Mouse (Mus musculus) adrenal gland, postnatal 25 days (tissue): Measurements from ENCODE around the gene 1700013G24Rik. TPM values are rescaled to one million over a fixed set of nuclear protein-coding genes. Genes with fewer than 3 reads are reported as not detected.

Experiments
- DNase-seq: peaks from one replicate; pipeline ENCODE4 v3.0.0; 2021; ENCODE audit warnings: mixed read lengths
- total RNA-seq: library from RNA; stranded (reverse); gene quantifications from 2 replicates; pipeline ENCODE4 v1.2.3, GENCODE M21; 2021

1700013G24Rik gene
- total RNA-seq, 1 experiment from 2014 or later: not detected

DNA sequence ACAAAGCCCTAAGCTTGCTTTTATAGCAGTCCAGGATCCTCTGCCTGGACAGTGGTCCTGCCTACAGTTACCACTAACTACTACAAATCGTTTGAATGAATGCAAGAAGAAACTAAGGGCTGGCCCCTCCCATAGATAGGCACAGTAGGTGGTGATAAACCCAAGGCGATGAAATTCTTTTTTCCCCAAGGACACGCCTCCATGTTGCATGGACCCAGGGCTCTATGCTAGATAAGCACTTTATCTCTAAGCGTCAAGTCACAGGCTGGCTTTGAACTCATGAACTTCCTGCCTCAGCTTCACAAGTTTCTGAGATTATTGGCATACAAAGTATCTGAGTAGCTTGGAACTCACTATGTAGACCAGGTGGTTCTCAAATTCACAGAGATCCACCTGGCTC is 4.2 kb downstream of the 1700013G24Rik start:
- no peak for DNase-seq

DNA sequence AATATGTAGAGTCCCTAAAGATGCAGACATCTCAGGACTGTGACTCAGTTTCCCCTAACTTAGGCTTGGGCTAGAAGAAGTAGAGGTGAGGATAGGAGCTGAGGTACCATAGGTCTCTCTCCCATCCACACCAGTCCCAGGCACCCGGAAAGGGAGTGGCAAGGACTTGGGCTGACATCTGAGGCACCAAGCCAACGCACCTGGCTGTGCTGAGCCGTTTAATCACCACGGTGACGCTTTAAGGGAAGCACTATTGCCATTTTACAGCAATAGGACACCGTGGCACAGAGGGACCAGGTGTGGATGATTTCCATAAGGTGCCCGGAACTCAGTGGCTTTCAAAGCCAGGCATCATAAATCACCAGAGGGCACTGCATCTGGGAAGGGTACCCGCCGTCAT is 5.2 kb downstream of the 1700013G24Rik start:
- DNase-seq: no peak

GRCm38 (mm10) chr4:137458861-137459260 is 5.8 kb downstream of the 1700013G24Rik start:
- DNase-seq: no peak

- no peak for DNase-seq
Measured at GRCm38 (mm10) chr4:137460676-137461075, 7.6 kb downstream of the 1700013G24Rik start.

DNA sequence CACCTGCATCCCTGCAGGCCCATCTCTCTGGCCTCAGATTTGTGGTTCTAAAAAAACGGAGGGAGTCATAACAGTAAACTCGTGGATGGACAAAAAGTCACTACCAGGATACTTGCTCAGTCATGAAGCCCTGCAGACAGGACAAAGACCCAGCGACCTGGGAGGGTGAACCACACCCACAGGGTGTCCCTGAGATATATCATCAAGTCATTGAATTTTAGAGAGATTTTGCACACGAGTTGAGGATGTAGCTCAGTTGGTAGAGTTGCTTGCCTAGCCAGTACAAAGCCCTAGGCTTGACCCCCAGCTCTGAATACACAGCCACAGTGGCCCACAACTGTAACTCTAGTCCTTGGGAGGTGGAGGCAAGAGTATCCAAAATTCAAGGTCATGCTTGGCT is 8.1 kb downstream of the 1700013G24Rik start:
- DNase-seq: no peak

- no peak for DNase-seq
Measured at GRCm38 (mm10) chr4:137461981-137462690, 9.1 kb downstream of the 1700013G24Rik start.

DNA sequence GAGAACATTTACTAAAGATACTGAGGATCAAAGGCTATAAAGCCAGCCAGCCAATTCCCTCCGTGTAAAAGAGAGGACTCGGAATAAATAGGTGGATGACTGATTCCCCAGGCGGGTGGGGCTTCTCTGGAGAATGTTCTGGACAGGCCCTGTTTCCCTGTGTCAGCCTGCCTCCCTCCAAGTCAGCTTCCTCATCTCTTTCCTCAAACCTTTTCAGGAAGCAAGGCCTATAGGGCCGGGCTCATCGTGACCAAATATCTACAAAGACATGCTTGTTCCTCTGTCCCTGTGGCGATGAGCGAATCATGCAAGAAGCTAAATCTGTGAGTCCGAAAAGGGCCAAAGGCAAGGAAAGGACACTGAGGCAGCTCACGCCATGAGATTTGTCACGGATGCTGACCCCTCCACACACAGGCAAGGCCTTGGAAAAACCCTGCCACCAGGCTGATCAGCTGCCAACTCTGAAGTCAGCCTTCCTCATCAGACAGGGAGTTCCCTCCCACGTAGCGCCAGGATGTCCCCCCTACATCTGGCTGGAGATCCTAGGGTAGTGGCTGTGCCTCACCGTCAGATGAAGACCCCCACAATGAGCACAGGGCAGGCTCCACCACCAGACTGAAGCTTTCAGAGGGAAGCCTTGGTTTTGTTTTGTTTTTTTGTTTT is 12.2 kb downstream of the 1700013G24Rik start:
- DNase-seq: no peak

DNA sequence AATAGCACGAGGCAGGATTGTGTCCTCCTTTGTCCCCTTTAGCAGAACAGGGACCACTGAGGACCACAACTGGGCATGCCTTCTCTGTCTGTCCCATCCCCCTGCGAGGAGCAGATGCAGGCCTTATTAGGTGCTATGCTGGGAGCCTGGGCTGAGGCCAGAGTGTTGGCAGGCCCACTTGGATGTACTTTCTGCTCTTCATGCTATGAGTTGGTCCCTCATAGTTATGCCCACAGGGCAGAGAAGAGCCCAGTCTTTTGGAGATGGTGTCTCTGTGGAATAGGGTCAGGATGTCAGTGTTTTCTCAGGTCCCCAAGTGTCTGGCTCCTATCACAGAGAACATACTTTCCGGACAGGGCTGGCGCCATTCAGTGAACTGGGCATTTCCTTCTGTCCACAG is 13.9 kb downstream of the 1700013G24Rik start:
- DNase-seq: no peak

GRCm38 (mm10) chr4:137467525-137467924 is 14.4 kb downstream of the 1700013G24Rik start:
- DNase-seq: no peak

DNA sequence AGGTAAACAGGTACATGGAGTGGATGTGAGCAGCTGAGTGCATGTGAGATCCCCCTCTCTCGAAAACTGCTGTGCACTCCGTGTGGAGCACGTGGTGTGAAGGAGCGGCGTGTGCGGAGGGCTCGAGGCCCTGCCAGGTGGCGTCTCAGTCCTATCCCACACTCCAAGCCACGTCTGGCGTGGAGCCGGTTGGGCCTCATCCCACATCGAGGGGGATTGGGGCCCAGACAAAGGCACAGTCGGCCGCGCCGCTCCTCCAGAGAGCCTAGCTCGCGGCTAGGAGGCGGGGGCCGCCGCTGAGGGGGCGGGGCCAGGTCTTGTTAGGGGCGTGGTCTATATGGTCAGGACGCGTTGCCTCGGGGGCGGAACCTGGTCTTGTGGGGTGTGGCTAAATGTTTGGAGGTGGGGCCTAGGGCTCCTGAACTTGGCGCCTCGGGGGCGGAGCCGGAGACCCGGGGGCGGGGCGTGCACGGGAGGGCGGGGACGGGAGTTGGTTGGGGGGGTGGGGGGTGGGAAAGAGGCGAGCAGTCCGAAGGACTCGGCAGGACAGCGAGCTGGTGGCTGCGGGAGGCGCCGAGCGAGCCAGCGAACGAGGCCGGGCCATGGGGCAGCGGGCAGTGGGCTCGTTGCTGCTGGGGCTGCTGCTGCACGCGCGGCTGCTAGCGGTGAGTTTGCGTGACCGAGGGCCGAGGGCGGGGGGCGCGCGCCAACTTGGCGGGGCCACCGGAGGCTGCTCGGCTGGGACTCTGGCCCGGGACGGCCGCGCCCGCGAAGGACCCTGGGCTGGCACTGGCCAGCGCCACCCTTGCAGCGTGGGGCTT is 15.4 kb downstream of the 1700013G24Rik start, which contains the start of gene Hspg2:
TSS of gene Hspg2 (plus strand) at position 510 of the 821 bp plus-strand sequence.
- DNase-seq: peak; percentile 98

DNA sequence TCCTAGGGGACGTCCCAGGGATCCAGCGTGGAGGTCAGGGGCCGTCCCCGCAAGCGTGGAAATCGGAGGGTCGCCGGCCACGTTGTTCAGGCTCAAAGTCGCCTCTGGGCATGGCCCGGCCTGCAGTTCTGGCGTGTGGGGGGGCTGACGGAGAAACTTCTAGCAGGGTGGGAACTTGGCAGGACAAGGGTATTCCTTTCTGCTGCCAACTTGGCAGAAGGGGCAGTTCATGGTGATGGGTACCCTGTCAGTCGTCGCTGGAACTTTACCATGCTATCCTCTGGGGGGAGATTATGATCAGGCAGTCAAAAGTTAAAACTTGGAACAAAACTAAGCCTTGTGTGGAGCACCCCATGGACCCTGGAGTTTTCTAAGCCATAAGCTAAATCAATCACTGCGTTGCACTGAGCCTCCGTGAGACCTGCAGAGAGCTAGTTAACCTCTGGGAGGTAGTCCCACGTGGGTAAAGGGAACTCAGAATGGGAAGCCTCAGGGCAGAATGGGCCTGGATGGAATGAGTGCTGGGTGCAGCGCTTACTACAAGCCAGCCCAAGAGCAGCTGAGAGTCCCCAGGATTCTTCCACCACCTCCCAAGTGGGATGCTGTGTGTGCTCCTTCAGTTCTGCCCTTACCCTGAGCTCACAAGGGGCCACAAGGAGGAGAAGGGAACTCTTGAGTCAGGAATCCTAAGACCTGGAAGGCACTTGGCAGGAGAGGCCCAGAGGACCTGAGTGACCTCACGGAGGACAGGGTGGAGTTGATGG is 16.2 kb downstream of the 1700013G24Rik start:
- no peak for DNase-seq

- DNase-seq: no peak
Measured at GRCm38 (mm10) chr4:137469845-137470692, 17.0 kb downstream of the 1700013G24Rik start.

GRCm38 (mm10) chr4:137470701-137471317 is 17.7 kb downstream of the 1700013G24Rik start:
- no peak for DNase-seq

DNA sequence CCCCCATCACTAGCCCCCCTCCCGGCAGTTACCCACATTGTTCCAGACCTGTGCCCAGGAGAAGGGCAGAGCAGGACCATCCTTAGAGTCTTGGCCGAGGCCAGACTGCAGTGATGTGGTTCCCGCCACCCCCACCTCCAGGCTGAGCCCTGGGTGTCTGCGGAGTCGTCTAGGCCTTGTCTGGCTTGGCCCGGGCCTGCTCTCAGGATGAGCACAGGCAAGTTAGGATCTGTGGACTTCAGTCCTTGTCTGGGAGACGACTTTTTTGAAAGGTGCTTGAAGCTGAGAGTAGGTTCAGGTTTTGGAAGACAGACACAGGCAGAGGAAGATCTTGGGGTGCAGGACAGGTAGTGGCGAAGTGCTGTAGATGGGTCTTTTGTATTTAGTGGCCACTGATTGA is 18.2 kb downstream of the 1700013G24Rik start:
- no peak for DNase-seq

DNA sequence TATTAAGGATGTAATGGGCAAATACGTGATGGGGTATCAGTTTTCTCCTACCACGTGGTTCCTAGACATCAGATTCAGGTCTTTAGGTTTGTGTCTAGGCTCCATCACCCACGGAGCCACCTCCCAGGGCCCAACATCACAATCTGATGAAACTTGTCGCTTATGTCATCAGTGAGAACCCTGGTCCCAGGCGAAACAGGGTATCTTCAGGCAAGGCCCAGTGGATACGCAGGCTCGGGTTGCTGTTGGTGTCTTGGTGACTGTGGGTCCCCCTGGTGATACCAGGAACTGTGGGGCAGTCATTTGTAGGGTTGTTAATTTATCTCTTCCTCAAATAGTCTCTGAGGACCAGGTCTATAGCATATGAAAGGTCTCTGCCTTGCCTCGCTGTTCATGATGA is 20.2 kb downstream of the 1700013G24Rik start:
- DNase-seq: no peak

- peak; percentile 69 for DNase-seq
Measured at GRCm38 (mm10) chr4:137473701-137474388, 20.8 kb downstream of the 1700013G24Rik start.

DNA sequence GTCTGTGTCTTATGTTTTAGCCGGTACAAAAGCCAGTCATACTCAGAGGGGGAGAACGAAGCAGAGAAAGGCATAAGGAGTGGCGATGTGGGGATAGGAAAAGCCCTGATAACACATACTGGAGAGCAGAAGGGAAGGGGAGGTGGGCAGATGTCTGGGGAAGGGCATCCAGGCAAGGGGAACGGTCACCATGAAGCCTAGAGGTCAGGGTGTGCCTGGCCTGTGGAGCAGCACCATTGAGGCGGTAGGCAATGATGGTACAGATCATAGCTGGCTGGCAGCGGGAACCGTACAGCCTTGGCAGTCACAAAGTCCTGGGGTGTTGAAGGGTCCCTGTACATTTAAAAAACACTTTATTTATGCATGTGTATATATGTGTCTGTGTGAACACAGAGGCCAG is 21.6 kb downstream of the 1700013G24Rik start:
- no peak for DNase-seq

DNA sequence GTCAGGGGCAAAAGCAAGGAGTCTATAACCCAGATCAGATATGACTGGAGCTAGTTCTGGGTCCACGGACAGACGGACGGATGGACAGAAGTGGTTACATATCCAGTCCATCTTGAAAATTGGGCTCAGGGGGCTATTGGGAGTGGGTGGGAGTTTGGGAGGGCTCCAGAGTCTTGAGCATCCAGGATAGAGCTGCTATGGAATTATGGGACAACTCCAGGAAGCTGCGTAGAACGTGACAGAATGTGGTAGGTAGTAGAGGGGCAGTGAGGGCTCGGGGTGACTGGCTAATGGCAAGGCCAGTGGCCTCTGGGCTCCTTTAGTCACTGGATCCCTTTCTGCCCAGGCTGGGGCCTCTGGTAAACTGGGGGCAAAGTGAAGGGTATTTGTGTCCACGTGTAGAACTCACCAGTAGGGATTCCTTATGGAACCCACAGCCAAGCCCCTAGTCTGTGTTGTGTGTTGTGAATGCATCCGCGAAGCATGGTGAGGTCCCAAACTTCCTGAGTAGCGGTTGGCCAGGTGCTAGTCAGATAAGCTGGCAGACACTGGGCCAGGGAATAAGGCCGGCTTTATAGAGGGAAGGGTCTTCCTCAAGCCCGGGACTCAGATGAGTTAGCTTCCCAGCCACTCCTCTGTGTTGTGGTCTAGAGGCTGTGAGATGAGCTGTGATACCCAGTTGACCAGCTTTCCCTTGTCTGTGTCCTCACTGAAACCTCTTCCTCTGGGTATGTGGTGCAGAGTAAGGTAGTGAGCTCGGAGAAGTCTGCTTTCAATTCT is 22.4 kb downstream of the 1700013G24Rik start:
- no peak for DNase-seq

- DNase-seq: no peak
Measured at GRCm38 (mm10) chr4:137476065-137476760, 23.1 kb downstream of the 1700013G24Rik start.
